Mouse (Mus musculus): Measurements from ENCODE around the gene Bcl2l12. TPM values are rescaled to one million over a fixed set of nuclear protein-coding genes. Genes with fewer than 3 reads are reported as not detected.

Bcl2l12 gene
- polyA plus RNA-seq, 1 experiment: 6.0 TPM

GRCm38 (mm10) chr7:45015957-45016612 lies 17.6 kb upstream of the Bcl2l12 start, which contains the start of gene Scaf1:
TSS of gene Scaf1 (minus strand) at chr7:45016363.
- H3K4me3 ChIP-seq (replicated peaks; ENCODE audit: insufficient read depth, low read depth, low read length): peak within 1 kb of the TSS; percentile 97
- H3K27ac ChIP-seq (ENCODE audit: insufficient read depth, low read length): peak within 1 kb of the TSS; percentile 72; the same call in 1 of the 2 replicates
- TF ChIP-seq CTCF (IDR thresholded peaks at IDR 0.05; ENCODE audit: borderline replicate concordance, insufficient read depth, low read depth, low read length): no peak
- no peak for TF ChIP-seq POLR2A (IDR thresholded peaks at IDR 0.05; ENCODE audit: borderline replicate concordance, insufficient read depth, low read length)
- peaks cover 7% of the 10 kb centered on the region; the same call in 1 of the 2 replicates for H3K4me1 ChIP-seq (ENCODE audit: control insufficient read depth, insufficient read depth, low read length)
- no peaks in the 10 kb centered on the region for H3K27me3 ChIP-seq (ENCODE audit: control insufficient read depth, insufficient read depth, low read length)
- under 1% methylated on average over 69 of the region's 69 CpGs for WGBS
- peak; percentile 99 to 100 for DNase-seq

- Histone ChIP-seq H3K27ac (ENCODE audit: insufficient read depth, low read length) (peak overlapping the region; percentile 72; the same call in 1 of the 2 replicates), H3K27me3 (ENCODE audit: control insufficient read depth, insufficient read depth, low read length) (no peaks in the 10 kb centered on the region), H3K4me1 (ENCODE audit: control insufficient read depth, insufficient read depth, low read length) (peaks cover 7% of the 10 kb centered on the region; the same call in 1 of the 2 replicates), H3K4me3 (replicated peaks; ENCODE audit: insufficient read depth, low read depth, low read length) (peak overlapping the region; percentile 97)
- TF ChIP-seq CTCF (IDR thresholded peaks at IDR 0.05; ENCODE audit: borderline replicate concordance, insufficient read depth, low read depth, low read length) (no peak), POLR2A (IDR thresholded peaks at IDR 0.05; ENCODE audit: borderline replicate concordance, insufficient read depth, low read length) (no peak)
- DNase-seq: no peak
- under 1% methylated on average over 20 of the region's 20 CpGs for WGBS
These were observed 16.9 kb upstream of the Bcl2l12 start for GRCm38 (mm10) chr7:45015344-45015956.

DNA sequence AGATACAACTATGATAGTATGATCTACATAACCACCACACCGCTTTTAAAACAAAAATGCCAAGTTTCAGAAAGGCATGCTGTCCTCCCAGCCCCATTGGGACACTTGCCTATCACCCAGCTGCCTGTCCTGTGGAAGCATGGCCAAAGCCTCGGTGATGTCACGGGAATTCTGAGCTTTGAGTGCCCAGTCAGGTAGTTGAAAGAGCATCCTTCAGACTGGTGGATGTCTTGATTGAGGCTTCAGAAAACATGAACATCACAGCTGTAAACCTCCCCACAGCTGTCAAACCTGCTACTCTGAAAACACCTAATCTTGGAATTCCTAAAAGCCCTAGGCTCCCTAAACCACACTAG lies 15.6 kb upstream of the Bcl2l12 start:
- WGBS: 78% methylated on average over 3 of the region's 3 CpGs
- H3K27ac ChIP-seq (ENCODE audit: insufficient read depth, low read length): no peak overlapping the region
- peaks cover 7% of the 10 kb centered on the region; the same call in 1 of the 2 replicates for H3K4me1 ChIP-seq (ENCODE audit: control insufficient read depth, insufficient read depth, low read length)
- H3K4me3 ChIP-seq (replicated peaks; ENCODE audit: insufficient read depth, low read depth, low read length): no peak overlapping the region
- DNase-seq: no peak
- H3K27me3 ChIP-seq (ENCODE audit: control insufficient read depth, insufficient read depth, low read length): no peaks in the 10 kb centered on the region
- TF ChIP-seq CTCF (IDR thresholded peaks at IDR 0.05; ENCODE audit: borderline replicate concordance, insufficient read depth, low read depth, low read length) (no peak), POLR2A (IDR thresholded peaks at IDR 0.05; ENCODE audit: borderline replicate concordance, insufficient read depth, low read length) (no peak)

DNA sequence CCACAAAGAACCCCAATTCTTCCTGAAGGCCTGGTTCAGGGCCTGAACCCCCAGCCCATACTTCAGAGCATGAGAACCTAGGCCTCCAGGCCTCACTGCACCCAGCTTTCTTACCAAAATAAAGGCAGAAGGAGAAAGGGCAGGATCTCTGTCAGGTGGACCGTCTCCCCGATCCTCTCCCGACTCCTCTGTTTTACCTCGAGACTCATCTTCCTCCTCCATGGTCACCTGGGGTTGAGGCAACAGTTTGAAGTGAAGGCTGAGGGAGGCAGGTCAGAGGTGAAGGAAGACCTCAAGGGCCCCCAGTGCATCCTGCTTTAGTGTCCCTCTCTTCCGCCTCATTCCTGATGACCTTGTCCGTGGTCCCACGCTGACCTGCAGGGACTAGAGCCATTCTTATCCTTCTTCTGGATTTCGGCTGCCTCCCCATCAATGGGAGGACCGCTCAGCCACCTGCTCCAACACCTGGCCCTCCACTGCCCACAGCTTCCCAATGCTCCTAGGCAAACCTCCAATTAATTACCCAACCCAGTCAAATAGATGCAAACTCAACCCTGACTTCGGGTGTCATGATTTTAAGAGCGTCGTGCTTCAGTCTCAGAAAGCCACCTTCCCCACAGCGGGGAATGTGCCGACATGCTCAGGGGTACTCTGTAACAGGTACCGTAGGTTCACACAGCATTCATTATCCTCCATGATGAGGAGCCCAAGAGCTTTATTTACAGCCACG lies 15.0 kb upstream of the Bcl2l12 start:
- 90% methylated on average over 16 of the region's 16 CpGs for WGBS
- no peaks in the 10 kb centered on the region for H3K27me3 ChIP-seq (ENCODE audit: control insufficient read depth, insufficient read depth, low read length)
- no peak overlapping the region for H3K4me3 ChIP-seq (replicated peaks; ENCODE audit: insufficient read depth, low read depth, low read length)
- no peak overlapping the region for H3K27ac ChIP-seq (ENCODE audit: insufficient read depth, low read length)
- no peak for DNase-seq
- peaks cover 7% of the 10 kb centered on the region; the same call in 1 of the 2 replicates for H3K4me1 ChIP-seq (ENCODE audit: control insufficient read depth, insufficient read depth, low read length)
- TF ChIP-seq POLR2A (IDR thresholded peaks at IDR 0.05; ENCODE audit: borderline replicate concordance, insufficient read depth, low read length) (no peak), CTCF (IDR thresholded peaks at IDR 0.05; ENCODE audit: borderline replicate concordance, insufficient read depth, low read depth, low read length) (no peak)

GRCm38 (mm10) chr7:45012824-45013223 lies 14.3 kb upstream of the Bcl2l12 start:
- H3K27ac ChIP-seq (ENCODE audit: insufficient read depth, low read length): no peak overlapping the region
- H3K4me1 ChIP-seq (ENCODE audit: control insufficient read depth, insufficient read depth, low read length): peaks cover 7% of the 10 kb centered on the region; the same call in 1 of the 2 replicates
- no peak overlapping the region for H3K4me3 ChIP-seq (replicated peaks; ENCODE audit: insufficient read depth, low read depth, low read length)
- H3K27me3 ChIP-seq (ENCODE audit: control insufficient read depth, insufficient read depth, low read length): no peaks in the 10 kb centered on the region
- DNase-seq: no peak
- TF ChIP-seq CTCF (IDR thresholded peaks at IDR 0.05; ENCODE audit: borderline replicate concordance, insufficient read depth, low read depth, low read length): no peak
- WGBS: 78% methylated on average over 4 of the region's 4 CpGs

GRCm38 (mm10) chr7:45012011-45012410 lies 13.5 kb upstream of the Bcl2l12 start:
- no peak for DNase-seq
- WGBS: 94% methylated on average over 6 of the region's 6 CpGs
- Histone ChIP-seq H3K4me3 (replicated peaks; ENCODE audit: insufficient read depth, low read depth, low read length) (no peak overlapping the region), H3K27ac (ENCODE audit: insufficient read depth, low read length) (no peak overlapping the region), H3K4me1 (ENCODE audit: control insufficient read depth, insufficient read depth, low read length) (peaks cover 7% of the 10 kb centered on the region; the same call in 1 of the 2 replicates), H3K27me3 (ENCODE audit: control insufficient read depth, insufficient read depth, low read length) (no peaks in the 10 kb centered on the region)
- no peak for TF ChIP-seq CTCF (IDR thresholded peaks at IDR 0.05; ENCODE audit: borderline replicate concordance, insufficient read depth, low read depth, low read length)
- TF ChIP-seq POLR2A (IDR thresholded peaks at IDR 0.05; ENCODE audit: borderline replicate concordance, insufficient read depth, low read length): no peak

DNA sequence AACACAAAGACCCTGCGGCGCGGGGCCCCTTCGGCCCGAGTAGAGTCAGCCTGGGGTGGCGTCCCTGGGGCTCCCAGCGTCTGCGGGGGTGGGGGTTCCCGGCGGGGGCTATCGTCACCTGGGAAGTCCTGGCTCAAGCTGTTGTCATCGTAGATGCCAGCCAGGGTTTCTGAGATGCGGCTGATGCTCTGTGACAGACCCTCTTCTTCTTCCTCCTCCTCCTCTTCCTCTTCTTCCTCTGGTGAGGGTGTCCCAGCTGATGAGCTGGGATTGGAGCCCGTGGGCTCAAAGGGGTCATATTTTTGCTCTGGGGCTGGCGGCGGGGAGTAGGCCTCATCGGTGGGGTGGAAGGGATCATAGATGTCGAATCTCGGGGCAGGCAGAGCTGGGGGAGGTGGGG lies 9.9 kb upstream of the Bcl2l12 start:
- WGBS: 89% methylated on average over 19 of the region's 19 CpGs
- no peaks in the 10 kb centered on the region; the same call in 1 of the 2 replicates for H3K4me1 ChIP-seq (ENCODE audit: control insufficient read depth, insufficient read depth, low read length)

More for the DNA sequence above, 9.9 kb upstream of the Bcl2l12 start:
- DNase-seq: no peak
- H3K27ac ChIP-seq (ENCODE audit: insufficient read depth, low read length): no peak overlapping the region
- H3K4me3 ChIP-seq (replicated peaks; ENCODE audit: insufficient read depth, low read depth, low read length): no peak overlapping the region
- TF ChIP-seq CTCF (IDR thresholded peaks at IDR 0.05; ENCODE audit: borderline replicate concordance, insufficient read depth, low read depth, low read length) (no peak), POLR2A (IDR thresholded peaks at IDR 0.05; ENCODE audit: borderline replicate concordance, insufficient read depth, low read length) (no peak)
- no peaks in the 10 kb centered on the region for H3K27me3 ChIP-seq (ENCODE audit: control insufficient read depth, insufficient read depth, low read length)

Data from cerebellum, adult 2 months (tissue).